Mouse (Mus musculus): Measurements from ENCODE around the gene Eps15.

The Eps15 gene

GRCm38 (mm10) chr4:109432668-109433375 is 152.8 kb downstream of the Eps15 start:
- no peak for DNase-seq (ENCODE audit: low spot score)

- no peak for DNase-seq (ENCODE audit: low spot score)
Observed at GRCm38 (mm10) chr4:109433641-109434040, 153.6 kb downstream of the Eps15 start.

DNA sequence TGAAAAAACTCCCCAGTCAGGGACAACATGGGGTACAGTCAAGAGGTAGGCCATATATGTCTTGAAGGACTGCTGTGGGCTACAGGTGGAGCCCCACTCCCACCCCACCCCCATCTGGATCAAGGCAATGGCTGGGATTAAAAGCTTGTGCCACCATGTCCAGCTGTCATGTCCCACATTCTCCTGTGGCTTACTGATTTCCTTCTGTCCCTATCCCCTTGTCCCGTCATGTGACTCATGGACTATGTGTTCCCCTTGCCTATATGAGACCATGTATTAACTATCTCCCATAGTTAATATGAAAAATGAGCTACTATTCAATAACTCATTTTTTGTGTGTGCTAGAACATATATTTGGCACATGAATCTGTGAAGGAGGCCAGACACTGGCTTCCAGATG is 154.2 kb downstream of the Eps15 start:
- no peak for DNase-seq (ENCODE audit: low spot score)
